Mouse (Mus musculus) heart, embryonic 11.5 days (tissue): Measurements from ENCODE around the gene Pam. TPM values are rescaled to one million over a fixed set of nuclear protein-coding genes. Genes with fewer than 3 reads are reported as not detected.

Experiments
- ATAC-seq: fragments of 200-750 bp; cut with Nextera tagmentation; replicated peaks from 2 replicates; pipeline ENCODE4 v1.8.0; 2017; ENCODE audit warnings: moderate library complexity; ENCODE audit not compliant: insufficient number of reproducible peaks, low FRiP score, low TSS enrichment
- H3K27ac ChIP-seq: fragments of 300-500 bp; sonication (generic); 2 replicates; pipeline ENCODE4 v1.5.1; 2014; ENCODE audit warnings: mild to moderate bottlenecking, low read depth, low read length
- H3K27me3 ChIP-seq: fragments of 300-500 bp; sonication (generic); 2 replicates; pipeline ENCODE4 v1.6.1; 2014; ENCODE audit warnings: mild to moderate bottlenecking, low read length, mixed read lengths; ENCODE audit not compliant: control insufficient read depth, insufficient read depth
- H3K36me3 ChIP-seq: fragments of 300-500 bp; sonication (generic); 2 replicates; pipeline ENCODE4 v1.6.1; 2014; ENCODE audit warnings: mild to moderate bottlenecking, low read length, moderate library complexity, mixed read lengths; ENCODE audit not compliant: control insufficient read depth, insufficient read depth
- H3K4me1 ChIP-seq: fragments of 300-500 bp; sonication (generic); 2 replicates; pipeline ENCODE4 v1.6.1; 2014; ENCODE audit warnings: low read length; ENCODE audit not compliant: control insufficient read depth, insufficient read depth
- H3K4me2 ChIP-seq: fragments of 300-500 bp; sonication (generic); 2 replicates; pipeline ENCODE4 v1.6.1; 2014; ENCODE audit warnings: mild to moderate bottlenecking, moderate library complexity
- H3K4me3 ChIP-seq: fragments of 300-500 bp; sonication (generic); 2 replicates; pipeline ENCODE4 v1.5.1; 2014; ENCODE audit warnings: low read depth, low read length
- H3K9ac ChIP-seq: fragments of 300-500 bp; sonication (generic); 2 replicates; pipeline ENCODE4 v1.6.1; 2014; ENCODE audit warnings: mild to moderate bottlenecking, low read depth, low read length, moderate library complexity
- H3K9me3 ChIP-seq: fragments of 300-500 bp; sonication (generic); replicated peaks from 2 replicates; pipeline ENCODE4 v1.6.1; 2016; ENCODE audit warnings: low read length; ENCODE audit not compliant: control insufficient read depth
- WGBS: fragments of 180-500 bp; shearing (Covaris S2); extraction: QIAGEN DNeasy Blood & Tissue Kit; methylation state at CpG from one replicate; pipeline ENCODE4 v1.1.7; 2014; ENCODE audit not compliant: insufficient replicate concordance; 5-methylcytosine and 5-hydroxymethylcytosine counted together
- polyA plus RNA-seq: library from polyadenylated mRNA; unstranded; fragments of >200 nt; fragmentation: Nextera tagmentation; extraction: Ambion mirVana; gene quantifications from 2 replicates; pipeline ENCODE4 v1.2.1, GENCODE M21; 2014

The Pam gene
- polyA plus RNA-seq, 1 experiment from 2014 or later, result 317 TPM

DNA sequence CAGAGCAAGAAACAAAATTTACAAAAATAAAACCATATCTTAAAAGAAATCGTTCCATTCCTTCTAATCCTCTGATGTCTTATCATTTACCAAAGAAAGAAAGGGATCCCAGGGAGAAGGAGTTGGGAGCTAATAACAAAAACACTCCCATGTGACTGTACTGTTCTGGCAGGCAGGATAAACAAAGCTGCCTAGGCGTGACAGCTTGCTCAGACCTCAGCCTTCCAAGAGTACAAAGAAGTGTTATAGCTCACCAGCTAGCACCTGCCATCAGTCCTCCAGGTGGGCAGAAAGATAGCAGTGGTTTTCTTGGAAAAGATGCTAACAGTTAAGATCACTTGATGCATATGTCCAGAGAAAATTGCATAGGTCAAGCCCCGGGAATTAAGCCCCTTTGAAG is 157.4 kb downstream of the Pam start:
- H3K36me3 ChIP-seq, result no peaks in the 10 kb centered on the region
- no peak overlapping the region for H3K27ac ChIP-seq
- WGBS, result 51% methylated on average over 3 of the region's 3 CpGs
- H3K9ac ChIP-seq, result no peak overlapping the region
- no peaks in the 10 kb centered on the region for H3K27me3 ChIP-seq
- H3K4me1 ChIP-seq, result no peaks in the 10 kb centered on the region
- no peak overlapping the region for H3K4me3 ChIP-seq
- ATAC-seq, result no peak
- H3K4me2 ChIP-seq, result no peak overlapping the region
- H3K9me3 ChIP-seq, result no peaks in the 10 kb centered on the region

DNA sequence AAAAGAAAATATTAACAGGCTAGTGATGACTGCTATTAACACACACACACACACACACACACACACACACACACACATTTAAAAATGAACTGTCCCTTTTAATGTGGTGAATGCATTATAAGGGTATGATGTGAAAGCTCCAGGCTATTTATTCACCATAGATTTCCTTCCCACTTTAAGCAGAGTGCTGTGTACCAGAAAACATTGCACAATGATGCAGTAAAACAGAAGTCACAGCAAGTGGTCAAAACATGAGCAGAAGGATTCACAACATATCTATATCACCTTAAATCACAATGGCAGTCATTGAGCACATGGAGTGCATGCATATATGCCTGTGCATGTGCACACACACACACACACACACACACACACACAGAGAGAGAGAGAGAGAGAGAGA is 160.5 kb downstream of the Pam start:
- H3K27me3 ChIP-seq, result no peaks in the 10 kb centered on the region
- ATAC-seq, result no peak
- H3K4me2 ChIP-seq, result no peak overlapping the region

DNA sequence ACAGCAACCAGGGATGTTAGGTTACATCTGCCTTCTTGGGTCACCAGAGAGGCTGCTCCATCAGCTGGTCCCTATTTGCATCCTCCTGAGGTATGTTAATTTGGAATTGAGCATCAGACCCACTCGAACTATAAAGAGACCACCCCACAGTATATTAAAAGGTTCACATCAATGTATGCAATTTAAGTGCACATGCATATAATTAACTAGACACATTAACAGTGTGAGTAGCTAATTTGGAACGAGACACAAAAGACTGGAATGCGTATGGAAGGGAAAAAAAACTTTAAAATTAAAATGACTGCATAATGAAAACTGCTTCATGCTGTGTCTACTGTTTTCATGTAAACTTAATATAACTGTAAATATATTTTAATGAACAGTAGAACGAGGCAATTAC is 164.2 kb downstream of the Pam start:
- WGBS, result 88% methylated on average over 4 of the region's 4 CpGs
- no peak overlapping the region for H3K27ac ChIP-seq
- H3K4me1 ChIP-seq, result no peaks in the 10 kb centered on the region
- H3K36me3 ChIP-seq, result no peaks in the 10 kb centered on the region
- H3K4me3 ChIP-seq, result no peak overlapping the region
- no peaks in the 10 kb centered on the region for H3K27me3 ChIP-seq
- H3K9me3 ChIP-seq, result no peaks in the 10 kb centered on the region
- no peak for ATAC-seq
- H3K4me2 ChIP-seq, result no peak overlapping the region
- no peak overlapping the region for H3K9ac ChIP-seq

More for the DNA sequence above, 160.5 kb downstream of the Pam start:
- H3K9me3 ChIP-seq, result no peaks in the 10 kb centered on the region
- H3K27ac ChIP-seq, result no peak overlapping the region
- H3K9ac ChIP-seq, result no peak overlapping the region
- no peak overlapping the region for H3K4me3 ChIP-seq
- H3K36me3 ChIP-seq, result no peaks in the 10 kb centered on the region
- no peaks in the 10 kb centered on the region for H3K4me1 ChIP-seq

GRCm38 (mm10) chr1:97929415-97930028 is 165.9 kb downstream of the Pam start:
- Histone ChIP-seq H3K36me3 (no peaks in the 10 kb centered on the region), H3K4me1 (no peaks in the 10 kb centered on the region), H3K4me2 (no peak overlapping the region), H3K9ac (no peak overlapping the region), H3K27me3 (no peaks in the 10 kb centered on the region), H3K9me3 (no peaks in the 10 kb centered on the region), H3K27ac (no peak overlapping the region), H3K4me3 (no peak overlapping the region)
- no peak for ATAC-seq
- 56% methylated on average over 4 of the region's 4 CpGs for WGBS

- no peaks in the 10 kb centered on the region for H3K9me3 ChIP-seq
- no peak overlapping the region for H3K27ac ChIP-seq
- no peak for ATAC-seq
- no peaks in the 10 kb centered on the region; the same call in 1 of the 2 replicates for H3K36me3 ChIP-seq
- H3K4me3 ChIP-seq, result no peak overlapping the region
- no peak overlapping the region for H3K4me2 ChIP-seq
- 0 out of 2 replicates have a peak, but pooled peaks cover 5% of the 10 kb centered on the region for H3K4me1 ChIP-seq
- no peak overlapping the region for H3K9ac ChIP-seq
- WGBS, result 66% methylated on average over 7 of the region's 7 CpGs
- H3K27me3 ChIP-seq, result no peaks in the 10 kb centered on the region
Measured at GRCm38 (mm10) chr1:97926789-97927188, 168.7 kb downstream of the Pam start.

DNA sequence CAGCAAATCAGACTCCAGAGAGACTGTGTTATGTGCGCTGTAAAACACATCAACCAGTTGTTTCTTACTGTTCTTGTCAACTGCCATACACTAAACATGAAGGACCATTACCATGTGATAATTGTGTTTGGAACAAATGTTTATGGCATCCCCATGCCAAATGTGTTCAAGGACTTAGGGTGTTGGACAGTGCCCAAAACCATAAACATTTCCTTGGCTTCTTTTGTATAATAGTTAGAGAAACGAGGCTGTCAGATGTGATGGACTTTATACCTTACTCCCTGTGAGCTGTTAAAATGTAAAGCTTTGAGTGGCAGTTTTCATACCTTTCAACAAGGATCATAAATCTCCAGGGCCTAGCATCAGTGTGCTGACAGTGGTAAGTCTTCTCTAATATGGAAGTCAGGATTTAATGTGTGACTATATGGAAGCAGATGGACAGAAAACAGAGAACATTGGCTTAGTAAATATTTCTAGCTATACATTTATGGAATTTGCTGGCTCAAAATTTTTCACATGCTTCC is 169.4 kb downstream of the Pam start:
- Histone ChIP-seq H3K4me3 (no peak overlapping the region), H3K9me3 (no peaks in the 10 kb centered on the region), H3K9ac (no peak overlapping the region), H3K4me1 (peaks cover 5% of the 10 kb centered on the region; the same call in 1 of the 2 replicates), H3K27ac (no peak overlapping the region), H3K4me2 (no peak overlapping the region), H3K27me3 (no peaks in the 10 kb centered on the region), H3K36me3 (no peaks in the 10 kb centered on the region; the same call in 1 of the 2 replicates)
- ATAC-seq, result no peak
- WGBS, result 77% methylated on average over 2 of the region's 2 CpGs

DNA sequence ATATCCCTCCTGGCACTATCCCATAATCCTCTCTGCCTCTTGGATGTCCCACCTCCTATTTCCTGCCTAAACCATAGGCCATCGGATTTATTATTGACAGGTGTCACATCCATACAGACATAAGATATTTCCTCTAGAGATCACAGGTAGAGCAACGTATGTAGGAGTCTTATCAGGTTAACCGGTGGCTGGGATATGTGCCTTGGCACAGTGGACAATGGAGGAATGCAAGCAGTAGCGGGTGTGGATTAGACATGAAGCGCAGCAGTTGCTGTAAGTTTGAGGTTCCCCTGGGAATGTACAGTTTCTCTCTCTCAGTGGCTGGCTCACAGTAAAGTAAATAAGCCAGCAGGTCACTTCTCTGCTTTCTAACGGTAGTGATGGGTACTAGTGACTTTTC is 173.1 kb downstream of the Pam start:
- Histone ChIP-seq H3K27ac (no peak overlapping the region), H3K4me3 (no peak overlapping the region), H3K36me3 (peaks cover 3% of the 10 kb centered on the region; the same call in 1 of the 2 replicates), H3K4me1 (peaks cover 5% of the 10 kb centered on the region; the same call in 1 of the 2 replicates), H3K4me2 (no peak overlapping the region), H3K27me3 (no peaks in the 10 kb centered on the region), H3K9me3 (no peaks in the 10 kb centered on the region), H3K9ac (no peak overlapping the region)
- 75% methylated on average over 6 of the region's 6 CpGs for WGBS
- no peak for ATAC-seq

DNA sequence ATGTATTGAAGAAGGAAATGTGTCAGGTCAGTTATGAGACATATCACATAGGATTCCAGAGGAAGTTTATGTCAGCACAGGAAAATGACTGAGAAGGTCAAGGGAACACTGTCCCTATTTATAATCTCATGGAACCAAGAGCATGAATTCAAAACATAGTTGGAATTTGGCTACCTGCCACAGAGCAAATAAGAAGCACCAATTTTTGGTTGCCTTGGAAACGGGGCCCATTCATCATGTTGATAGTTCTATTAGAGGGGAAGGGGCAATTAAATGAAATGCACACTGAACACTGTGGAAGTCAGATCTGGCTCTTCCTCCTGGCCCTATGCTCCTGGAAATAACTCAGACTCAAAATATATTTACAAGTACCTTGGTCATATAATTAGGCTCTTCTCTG is 173.6 kb downstream of the Pam start:
- no peak overlapping the region for H3K4me2 ChIP-seq
- no peaks in the 10 kb centered on the region for H3K9me3 ChIP-seq
- no peak overlapping the region for H3K9ac ChIP-seq
- peaks cover 3% of the 10 kb centered on the region; the same call in 1 of the 2 replicates for H3K36me3 ChIP-seq
- no peak overlapping the region for H3K4me3 ChIP-seq
- H3K27me3 ChIP-seq, result no peaks in the 10 kb centered on the region
- no peak overlapping the region for H3K27ac ChIP-seq
- ATAC-seq, result no peak
- 59% methylated on average over 1 of the region's 1 CpGs for WGBS
- peaks cover 5% of the 10 kb centered on the region; the same call in 1 of the 2 replicates for H3K4me1 ChIP-seq

DNA sequence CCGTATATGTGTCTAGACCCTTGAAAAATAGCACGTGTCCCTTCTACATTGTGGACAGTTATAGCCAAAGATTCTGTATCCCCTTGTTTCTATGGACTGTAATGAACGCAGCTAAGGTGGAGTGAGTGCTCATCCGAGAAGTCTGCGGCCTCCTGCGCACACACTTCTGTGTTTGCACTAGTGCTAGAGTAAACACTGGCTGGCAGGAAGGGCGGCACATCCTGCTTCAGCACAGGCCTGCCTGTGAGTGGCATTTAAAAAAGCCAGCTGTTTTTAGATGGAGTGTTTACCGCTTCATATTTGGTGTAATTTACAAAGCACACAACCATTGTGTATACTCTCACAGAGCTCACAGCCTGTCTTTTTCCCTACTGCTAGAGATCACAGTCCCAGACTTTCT is 177.0 kb downstream of the Pam start:
- Histone ChIP-seq H3K36me3 (peaks cover 3% of the 10 kb centered on the region; the same call in 1 of the 2 replicates), H3K4me2 (no peak overlapping the region), H3K27ac (no peak overlapping the region), H3K9ac (no peak overlapping the region), H3K27me3 (no peaks in the 10 kb centered on the region), H3K4me3 (no peak overlapping the region), H3K4me1 (peaks cover 5% of the 10 kb centered on the region; the same call in 1 of the 2 replicates), H3K9me3 (no peaks in the 10 kb centered on the region)
- no peak for ATAC-seq
- 55% methylated on average over 8 of the region's 8 CpGs for WGBS
